Mouse (Mus musculus) megakaryocyte, embryonic 14.5 days (primary cell): Measurements from ENCODE around the gene Car7.

ENCODE experiments used
- FLI1 ChIP-seq: IDR thresholded peaks from 2 replicates; pipeline ENCODE4 v1.6.1; 2012; ENCODE audit warnings: low read length, inconsistent platforms, mixed read lengths
- GATA1 ChIP-seq: IDR thresholded peaks from 3 replicates; pipeline ENCODE4 v1.6.1; 2012; ENCODE audit warnings: mixed read lengths, low read length, inconsistent platforms, borderline replicate concordance

- TF ChIP-seq GATA1 = no peak
- TF ChIP-seq FLI1 = no peak
Observed at GRCm38 (mm10) chr8:104540238-104540637, 5.7 kb downstream of the Car7 start.
